Mouse (Mus musculus) myocyte (in vitro differentiated cells): ENCODE measurements around the gene Stard5.

Experiments used
- MYOD1 ChIP-seq, 3 experiments: IDR thresholded peaks; one replicate each; pipeline ENCODE4 v1.6.1; 2011; ENCODE audit warnings: control low read depth in 2 of 3, low read depth in 2 of 3, mild to moderate bottlenecking in 2 of 3, moderate library complexity in 1 of 3; ENCODE audit not compliant: insufficient read length in 2 of 3, control insufficient read depth in 1 of 3
- POLR2A ChIP-seq: IDR thresholded peaks from one replicate; pipeline ENCODE4 v1.6.1; 2011; ENCODE audit warnings: low read depth, mild to moderate bottlenecking, control low read depth, moderate library complexity; ENCODE audit not compliant: insufficient read length
- TCF12 ChIP-seq: IDR thresholded peaks from one replicate; pipeline ENCODE4 v1.6.1; 2011; ENCODE audit warnings: mild to moderate bottlenecking, control low read depth; ENCODE audit not compliant: poor library complexity, insufficient read depth, severe bottlenecking
- TCF3 ChIP-seq: IDR thresholded peaks from one replicate; pipeline ENCODE4 v1.6.1; 2011; ENCODE audit warnings: low read depth, control low read depth; ENCODE audit not compliant: insufficient read length
- USF1 ChIP-seq: IDR thresholded peaks from one replicate; pipeline ENCODE4 v1.6.1; 2011; ENCODE audit warnings: low read depth, mild to moderate bottlenecking, control low read depth, moderate library complexity

- no peak for TF ChIP-seq POLR2A
- no peak for TF ChIP-seq TCF3
- TF ChIP-seq USF1, result no peak
- TF ChIP-seq MYOD1 (IDR thresholded peaks at IDR 0.05; ENCODE audit: control insufficient read depth in 1 of 3, insufficient read length in 2 of 3, low read depth in 2 of 3), result no peak
- TF ChIP-seq TCF12, result no peak
Measured at GRCm38 (mm10) chr7:83626557-83627257, 5.1 kb upstream of the Stard5 start.
